Mouse (Mus musculus) liver, embryonic 18 days (tissue): ENCODE measurements around the gene Enpp4. TPM values are rescaled to one million over a fixed set of nuclear protein-coding genes. Genes with fewer than 3 reads are reported as not detected.

Experiments used
- polyA plus RNA-seq: library from polyadenylated mRNA; depleted of rRNA; stranded (reverse); fragments of >200 nt; gene quantifications from 2 replicates; pipeline ENCODE4 v1.2.3, GENCODE M21; 2012; rRNA removed

The Enpp4 gene
- 3.2 and 3.6 TPM in 2 replicates for polyA plus RNA-seq

GRCm38 (mm10) chr17:44105287-44106138 lies at the start of gene Enpp4:
TSS of gene Enpp4 (minus strand) at chr17:44105809.

GRCm38 (mm10) chr17:44078631-44079350 lies 26.8 kb downstream of the Enpp4 start, which contains the start of gene Enpp5:
TSS of gene Enpp5 (plus strand) at chr17:44078813.

Other genes with a start within 250 kb of the Enpp4 start
- gene Enpp5, start 27.0 kb downstream of the Enpp4 start, polyA plus RNA-seq, result 11.0 and 12.2 TPM in 2 replicates
- gene Clic5, start 82.8 kb upstream of the Enpp4 start, polyA plus RNA-seq, result 0.26 and 0.35 TPM in 2 replicates